Mouse (Mus musculus) lung, embryonic 15.5 days (tissue): ENCODE measurements at regions not wholly inside any gene's neighbourhood (a gene's known extent, or its start where the extent isn't known, plus 50 kb on each side); places are given as distances from the start of the nearest gene placed in this dataset.
A peak's percentile ranks its signal among the peaks of the same experiment; 100 is the strongest.

Experiments
- ATAC-seq: fragments of 200-750 bp; cut with Nextera tagmentation; 2 replicates; pipeline ENCODE4 v1.8.0; 2017; ENCODE audit warnings: moderate number of reproducible peaks, borderline replicate concordance; ENCODE audit not compliant: low FRiP score, low TSS enrichment; ENCODE audit errors: extremely low read depth
- H3K27ac ChIP-seq: fragments of 300-500 bp; sonication (generic); 2 replicates; pipeline ENCODE4 v1.5.1; 2015; ENCODE audit warnings: moderate library complexity, mild to moderate bottlenecking, inconsistent platforms
- H3K27me3 ChIP-seq: fragments of 300-500 bp; sonication (generic); 2 replicates; pipeline ENCODE4 v1.6.1; 2015; ENCODE audit warnings: inconsistent platforms
- H3K36me3 ChIP-seq: fragments of 300-500 bp; sonication (generic); 2 replicates; pipeline ENCODE4 v1.6.1; 2015; ENCODE audit warnings: inconsistent platforms
- H3K4me1 ChIP-seq: fragments of 300-500 bp; sonication (generic); 2 replicates; pipeline ENCODE4 v1.6.1; 2015; ENCODE audit warnings: inconsistent platforms
- H3K4me2 ChIP-seq: fragments of 300-500 bp; sonication (generic); 2 replicates; pipeline ENCODE4 v1.6.1; 2015; ENCODE audit warnings: inconsistent platforms, mild to moderate bottlenecking, moderate library complexity
- H3K4me3 ChIP-seq: fragments of 300-500 bp; sonication (generic); 2 replicates; pipeline ENCODE4 v1.5.1; 2015; ENCODE audit warnings: mild to moderate bottlenecking, inconsistent platforms
- H3K9ac ChIP-seq: fragments of 300-500 bp; sonication (generic); 2 replicates; pipeline ENCODE4 v1.6.1; 2015; ENCODE audit warnings: inconsistent platforms
- H3K9me3 ChIP-seq: fragments of 300-500 bp; sonication (generic); 2 replicates; pipeline ENCODE4 v1.6.1; 2016; ENCODE audit warnings: inconsistent platforms
- WGBS: fragments of 180-500 bp; shearing (Covaris S2); methylation state at CpG from one replicate; pipeline ENCODE4 v1.1.7; 2015; 5-methylcytosine and 5-hydroxymethylcytosine counted together

GRCm38 (mm10) chr6:127276362-127276761 lies 124.4 kb upstream of the Ccnd2 start:
- ATAC-seq = no peak
- H3K27ac ChIP-seq = no peak overlapping the region
- no peak overlapping the region for H3K9ac ChIP-seq
- no peaks in the 10 kb centered on the region for H3K36me3 ChIP-seq
- H3K27me3 ChIP-seq = no peaks in the 10 kb centered on the region
- 0 out of 2 replicates have a peak, but pooled peaks cover 5% of the 10 kb centered on the region for H3K4me1 ChIP-seq
- no peaks in the 10 kb centered on the region for H3K9me3 ChIP-seq
- H3K4me2 ChIP-seq = no peak overlapping the region
- 85% methylated on average over 4 of the region's 4 CpGs for WGBS
- H3K4me3 ChIP-seq = no peak overlapping the region

- Histone ChIP-seq H3K36me3 (no peaks in the 10 kb centered on the region), H3K4me1 (no peaks in the 10 kb centered on the region), H3K4me2 (no peak overlapping the region), H3K27me3 (no peaks in the 10 kb centered on the region), H3K4me3 (no peak overlapping the region), H3K9ac (no peak overlapping the region), H3K9me3 (no peaks in the 10 kb centered on the region), H3K27ac (no peak overlapping the region)
- ATAC-seq = no peak
- WGBS = 78% methylated on average over 4 of the region's 4 CpGs
Measured at GRCm38 (mm10) chr6:127278402-127278801, 126.4 kb upstream of the Ccnd2 start.

- H3K4me1 ChIP-seq = peaks cover 14% of the 10 kb centered on the region
- 36% methylated on average over 6 of the region's 6 CpGs for WGBS
- no peak overlapping the region for H3K9ac ChIP-seq
- no peak overlapping the region for H3K27ac ChIP-seq
- ATAC-seq = no peak
- H3K36me3 ChIP-seq = no peaks in the 10 kb centered on the region
- H3K9me3 ChIP-seq = no peaks in the 10 kb centered on the region
- no peaks in the 10 kb centered on the region for H3K27me3 ChIP-seq
- no peak overlapping the region for H3K4me2 ChIP-seq
- no peak overlapping the region for H3K4me3 ChIP-seq
Measured at GRCm38 (mm10) chr6:127284226-127284625, 132.2 kb upstream of the Ccnd2 start.

GRCm38 (mm10) chr6:127286681-127287476 lies 134.9 kb upstream of the Ccnd2 start:
- Histone ChIP-seq H3K9me3 (no peaks in the 10 kb centered on the region), H3K9ac (no peak overlapping the region), H3K4me3 (no peak overlapping the region), H3K4me2 (no peak overlapping the region), H3K36me3 (no peaks in the 10 kb centered on the region), H3K4me1 (peaks cover 14% of the 10 kb centered on the region), H3K27ac (peak overlapping the region; percentile 36; the same call in 1 of the 2 replicates), H3K27me3 (no peaks in the 10 kb centered on the region)
- WGBS = 43% methylated on average over 12 of the region's 12 CpGs
- peak; percentile 4; the same call in 1 of the 2 replicates for ATAC-seq

- peaks cover 14% of the 10 kb centered on the region for H3K4me1 ChIP-seq
- no peaks in the 10 kb centered on the region for H3K36me3 ChIP-seq
- H3K9me3 ChIP-seq = no peaks in the 10 kb centered on the region
- H3K4me2 ChIP-seq = no peak overlapping the region
- no peak for ATAC-seq
- no peaks in the 10 kb centered on the region for H3K27me3 ChIP-seq
- WGBS = 87% methylated on average over 3 of the region's 3 CpGs
- no peak overlapping the region for H3K9ac ChIP-seq
- H3K4me3 ChIP-seq = no peak overlapping the region
- no peak overlapping the region for H3K27ac ChIP-seq
Measured at GRCm38 (mm10) chr6:127288946-127289345, 137.0 kb upstream of the Ccnd2 start.

- H3K9me3 ChIP-seq = no peaks in the 10 kb centered on the region
- H3K4me2 ChIP-seq = no peak overlapping the region
- H3K27ac ChIP-seq = no peak overlapping the region
- no peak overlapping the region for H3K4me3 ChIP-seq
- H3K9ac ChIP-seq = no peak overlapping the region
- no peaks in the 10 kb centered on the region for H3K36me3 ChIP-seq
- no peak for ATAC-seq
- WGBS = 23% methylated on average over 7 of the region's 7 CpGs
- peaks cover 6% of the 10 kb centered on the region; the same call in 1 of the 2 replicates for H3K4me1 ChIP-seq
- no peaks in the 10 kb centered on the region for H3K27me3 ChIP-seq
Measured at GRCm38 (mm10) chr6:127291937-127292336, 139.9 kb upstream of the Ccnd2 start.

GRCm38 (mm10) chr6:127293829-127294228 lies 141.8 kb upstream of the Ccnd2 start:
- no peaks in the 10 kb centered on the region for H3K36me3 ChIP-seq
- H3K4me2 ChIP-seq = no peak overlapping the region
- no peak overlapping the region for H3K9ac ChIP-seq
- 80% methylated on average over 2 of the region's 2 CpGs for WGBS
- no peaks in the 10 kb centered on the region for H3K9me3 ChIP-seq
- H3K4me3 ChIP-seq = no peak overlapping the region
- no peaks in the 10 kb centered on the region for H3K4me1 ChIP-seq
- no peak overlapping the region for H3K27ac ChIP-seq
- ATAC-seq = no peak
- no peaks in the 10 kb centered on the region for H3K27me3 ChIP-seq

GRCm38 (mm10) chr6:127298105-127298504 lies 146.1 kb upstream of the Ccnd2 start:
- Histone ChIP-seq H3K27ac (no peak overlapping the region), H3K4me3 (no peak overlapping the region), H3K27me3 (no peaks in the 10 kb centered on the region), H3K4me1 (no peaks in the 10 kb centered on the region), H3K36me3 (no peaks in the 10 kb centered on the region), H3K9me3 (no peaks in the 10 kb centered on the region), H3K9ac (no peak overlapping the region), H3K4me2 (no peak overlapping the region)
- 66% methylated on average over 7 of the region's 7 CpGs for WGBS
- ATAC-seq = no peak

GRCm38 (mm10) chr6:127311192-127312054 lies 135.2 kb upstream of the Parp11 start:
- Histone ChIP-seq H3K4me2 (no peak overlapping the region), H3K9ac (no peak overlapping the region), H3K4me1 (no peaks in the 10 kb centered on the region), H3K27me3 (no peaks in the 10 kb centered on the region), H3K4me3 (no peak overlapping the region), H3K9me3 (no peaks in the 10 kb centered on the region), H3K27ac (no peak overlapping the region), H3K36me3 (no peaks in the 10 kb centered on the region)
- 43% methylated on average over 9 of the region's 9 CpGs for WGBS
- ATAC-seq = no peak

- Histone ChIP-seq H3K4me3 (no peak overlapping the region), H3K27me3 (no peaks in the 10 kb centered on the region), H3K9ac (no peak overlapping the region), H3K4me2 (no peak overlapping the region), H3K4me1 (no peaks in the 10 kb centered on the region), H3K27ac (no peak overlapping the region), H3K36me3 (no peaks in the 10 kb centered on the region), H3K9me3 (no peaks in the 10 kb centered on the region)
- WGBS = 39% methylated on average over 1 of the region's 1 CpGs
- ATAC-seq = no peak
Measured at GRCm38 (mm10) chr6:127317309-127317708, 129.3 kb upstream of the Parp11 start.

GRCm38 (mm10) chr6:127318746-127319582 lies 127.7 kb upstream of the Parp11 start:
- H3K9me3 ChIP-seq = no peaks in the 10 kb centered on the region
- no peak overlapping the region for H3K27ac ChIP-seq
- ATAC-seq = no peak
- WGBS = 66% methylated on average over 8 of the region's 8 CpGs
- H3K4me1 ChIP-seq = no peaks in the 10 kb centered on the region
- no peaks in the 10 kb centered on the region for H3K27me3 ChIP-seq
- no peak overlapping the region for H3K4me2 ChIP-seq
- no peak overlapping the region for H3K9ac ChIP-seq
- H3K4me3 ChIP-seq = no peak overlapping the region
- H3K36me3 ChIP-seq = no peaks in the 10 kb centered on the region
